Mouse (Mus musculus) ovary, postnatal 14 days (tissue): ENCODE measurements around the gene Adam12.

Experiments used
- DNase-seq: peaks from one replicate; pipeline ENCODE4 v3.0.0; 2022; ENCODE audit warnings: low spot score

Gene Adam12

GRCm38 (mm10) chr7:133863684-133864083 is 368.3 kb downstream of the Adam12 start:
- DNase-seq, result no peak

GRCm38 (mm10) chr7:133863151-133863550 is 368.8 kb downstream of the Adam12 start:
- no peak for DNase-seq

GRCm38 (mm10) chr7:133862723-133863122 is 369.2 kb downstream of the Adam12 start:
- DNase-seq, result no peak

- DNase-seq, result no peak
These were observed 369.7 kb downstream of the Adam12 start for GRCm38 (mm10) chr7:133862233-133862632.

GRCm38 (mm10) chr7:133859548-133859947 is 372.4 kb downstream of the Adam12 start:
- no peak for DNase-seq

- DNase-seq, result no peak
These were observed 373.4 kb downstream of the Adam12 start for GRCm38 (mm10) chr7:133858506-133858905.

- DNase-seq, result peak; percentile 75
These were observed 375.7 kb downstream of the Adam12 start for GRCm38 (mm10) chr7:133856278-133856677.

- no peak for DNase-seq
These were observed 381.2 kb downstream of the Adam12 start for GRCm38 (mm10) chr7:133850735-133851134.

GRCm38 (mm10) chr7:133848180-133848579 is 383.8 kb downstream of the Adam12 start:
- DNase-seq, result no peak

GRCm38 (mm10) chr7:133847175-133847574 is 384.8 kb downstream of the Adam12 start:
- DNase-seq, result no peak

- DNase-seq, result no peak
These were observed 389.9 kb downstream of the Adam12 start for GRCm38 (mm10) chr7:133842079-133842478.

- DNase-seq, result no peak
These were observed 392.4 kb downstream of the Adam12 start for GRCm38 (mm10) chr7:133839546-133839945.
